Mouse (Mus musculus) spleen, adult 2 months (tissue): ENCODE measurements at regions not wholly inside any gene's neighbourhood (a gene's known extent, or its start where the extent isn't known, plus 50 kb on each side); places are given as distances from the start of the nearest gene placed in this dataset.

Source experiments
- DNase-seq, 2 experiments: peaks; one replicate each; pipeline versions ENCODE4 v3.0.0 to v3.0.0-alpha.2; 2012 to 2021; ENCODE audit warnings: low spot score in 2 of 2, low read depth in 1 of 2
- H3K27ac ChIP-seq: fragments of 200-500 bp; 2 replicates; pipeline ENCODE4 v1.5.1; 2012; ENCODE audit warnings: low read length, inconsistent platforms; ENCODE audit not compliant: insufficient read depth
- H3K27me3 ChIP-seq: fragments of 200-500 bp; 2 replicates; pipeline ENCODE4 v1.6.1; 2012; ENCODE audit warnings: mild to moderate bottlenecking, moderate library complexity, low read length, inconsistent platforms; ENCODE audit not compliant: control insufficient read depth, insufficient read depth
- H3K36me3 ChIP-seq: fragments of 200-500 bp; 2 replicates; pipeline ENCODE4 v1.6.1; 2012; ENCODE audit warnings: mild to moderate bottlenecking, low read length, inconsistent platforms; ENCODE audit not compliant: control insufficient read depth, insufficient read depth
- H3K4me1 ChIP-seq: fragments of 200-500 bp; 2 replicates; pipeline ENCODE4 v1.6.1; 2011; ENCODE audit warnings: inconsistent platforms; ENCODE audit not compliant: control insufficient read depth, insufficient read depth, insufficient read length
- H3K4me3 ChIP-seq: fragments of 200-500 bp; 2 replicates; pipeline ENCODE4 v1.5.1; 2011; ENCODE audit warnings: mild to moderate bottlenecking, inconsistent platforms; ENCODE audit not compliant: insufficient read depth, insufficient read length; ENCODE audit errors: extremely low read depth
- CTCF ChIP-seq: fragments of 200-500 bp; IDR thresholded peaks from 2 replicates; pipeline ENCODE4 v1.5.1; 2011; ENCODE audit warnings: mild to moderate bottlenecking, inconsistent platforms; ENCODE audit not compliant: insufficient read depth, insufficient read length, insufficient replicate concordance; ENCODE audit errors: extremely low read depth
- POLR2A ChIP-seq: fragments of 200-500 bp; IDR thresholded peaks from 2 replicates; pipeline ENCODE4 v1.6.1; 2011; ENCODE audit warnings: low read depth, low read length, inconsistent platforms
- WGBS: fragments of 180-500 bp; shearing (Covaris S2); methylation state at CpG from one replicate; pipeline ENCODE4 v1.1.7; 2018; 5-methylcytosine and 5-hydroxymethylcytosine counted together

DNA sequence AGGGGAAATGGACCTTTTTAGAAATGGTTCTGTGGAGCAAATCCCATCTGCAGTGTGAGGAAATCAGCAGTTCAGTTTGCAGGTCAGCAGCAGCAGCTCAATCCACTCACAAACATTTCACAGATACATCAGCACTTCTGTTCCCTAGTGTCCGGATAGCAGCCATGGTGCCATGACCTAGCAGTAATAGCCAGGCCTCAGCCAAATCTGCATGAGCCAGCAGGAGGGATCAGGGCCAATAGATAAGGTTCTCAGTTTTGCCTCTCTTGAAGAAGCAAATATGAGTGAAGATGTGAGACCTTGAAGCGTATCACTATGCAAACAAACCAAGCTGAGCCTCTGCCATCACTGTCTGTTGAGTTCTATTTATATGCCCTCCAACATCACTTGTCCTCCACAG lies 380.7 kb upstream of the Chrm3 start:
- Histone ChIP-seq H3K27me3 (no peaks in the 10 kb centered on the region), H3K4me1 (no peaks in the 10 kb centered on the region), H3K27ac (no peak overlapping the region), H3K36me3 (no peaks in the 10 kb centered on the region), H3K4me3 (no peak overlapping the region)
- 84% methylated on average over 2 of the region's 2 CpGs for WGBS
- TF ChIP-seq POLR2A (no peak), CTCF (no peak)
- no peak for DNase-seq

DNA sequence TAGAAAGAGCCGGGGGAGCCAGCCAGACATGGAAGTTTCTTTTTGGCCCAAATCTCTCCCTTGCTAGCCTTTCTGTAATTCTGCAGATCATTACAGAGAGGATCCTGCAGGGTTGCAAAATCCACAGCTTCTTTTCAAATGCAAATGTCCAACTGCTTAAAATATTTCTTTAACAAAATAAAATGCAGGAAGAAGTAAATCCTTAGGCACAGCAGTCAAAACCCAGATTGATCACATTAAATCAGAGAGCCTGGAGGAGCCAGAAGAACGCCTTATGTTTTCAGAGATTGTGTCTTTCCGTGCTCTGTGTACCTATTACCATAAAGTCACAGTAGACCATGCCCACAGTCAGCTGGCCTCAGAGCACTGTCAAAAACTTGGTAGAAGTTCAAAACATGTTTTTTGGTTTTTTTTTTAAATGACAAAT lies 365.1 kb upstream of the Chrm3 start:
- Histone ChIP-seq H3K4me1 (no peaks in the 10 kb centered on the region), H3K27ac (no peak overlapping the region), H3K27me3 (no peaks in the 10 kb centered on the region), H3K4me3 (no peak overlapping the region), H3K36me3 (no peaks in the 10 kb centered on the region)
- DNase-seq = no peak
- WGBS = 82% methylated on average over 3 of the region's 3 CpGs
- TF ChIP-seq CTCF = no peak
- no peak for TF ChIP-seq POLR2A

DNA sequence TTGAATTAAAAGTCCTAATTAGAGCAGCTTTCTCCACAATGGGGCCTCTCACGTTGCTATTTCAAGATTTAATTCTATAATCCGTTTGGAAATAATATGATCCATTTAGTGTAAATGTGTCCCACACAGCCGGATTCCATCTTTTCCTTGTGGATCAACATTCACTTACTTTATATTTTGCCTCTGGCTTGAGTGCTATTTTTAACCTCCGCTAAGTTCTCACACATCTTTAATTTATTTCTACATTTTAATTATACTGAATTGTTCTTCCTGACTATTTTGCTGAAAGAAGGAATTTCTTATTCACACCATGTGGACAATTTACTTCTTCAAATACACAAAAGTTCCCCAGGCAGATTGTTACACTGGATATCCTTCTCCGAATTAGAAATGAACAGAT lies 364.7 kb upstream of the Chrm3 start:
- 73% methylated on average over 5 of the region's 5 CpGs for WGBS
- H3K36me3 ChIP-seq = no peaks in the 10 kb centered on the region
- H3K27ac ChIP-seq = no peak overlapping the region
- no peak overlapping the region for H3K4me3 ChIP-seq
- no peak for DNase-seq
- no peaks in the 10 kb centered on the region for H3K4me1 ChIP-seq
- TF ChIP-seq POLR2A (no peak), CTCF (no peak)
- no peaks in the 10 kb centered on the region for H3K27me3 ChIP-seq

DNA sequence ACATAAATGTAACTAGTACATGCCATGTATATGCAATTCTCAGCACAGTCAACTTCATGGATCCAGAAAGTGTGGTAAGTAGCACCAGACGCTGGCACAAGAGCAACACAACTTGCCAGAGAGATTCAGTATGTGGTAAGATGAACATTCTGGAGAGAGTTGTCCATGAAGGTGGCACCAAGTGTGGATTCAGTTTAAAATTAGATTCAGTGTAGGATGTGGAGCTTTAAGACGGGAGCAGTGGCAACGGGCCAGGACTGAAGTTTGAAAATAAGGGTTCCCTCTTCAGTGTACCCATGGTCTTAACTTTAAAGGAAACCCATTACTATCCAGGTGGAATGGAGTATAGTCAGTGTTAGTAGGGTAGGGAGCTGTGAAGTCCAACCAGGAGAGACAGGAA lies 360.0 kb upstream of the Chrm3 start:
- 95% methylated on average over 3 of the region's 3 CpGs for WGBS
- H3K4me3 ChIP-seq = no peak overlapping the region
- no peaks in the 10 kb centered on the region for H3K27me3 ChIP-seq
- H3K36me3 ChIP-seq = no peaks in the 10 kb centered on the region
- no peaks in the 10 kb centered on the region for H3K4me1 ChIP-seq
- no peak for DNase-seq
- H3K27ac ChIP-seq = no peak overlapping the region
- no peak for TF ChIP-seq CTCF
- TF ChIP-seq POLR2A = no peak

DNA sequence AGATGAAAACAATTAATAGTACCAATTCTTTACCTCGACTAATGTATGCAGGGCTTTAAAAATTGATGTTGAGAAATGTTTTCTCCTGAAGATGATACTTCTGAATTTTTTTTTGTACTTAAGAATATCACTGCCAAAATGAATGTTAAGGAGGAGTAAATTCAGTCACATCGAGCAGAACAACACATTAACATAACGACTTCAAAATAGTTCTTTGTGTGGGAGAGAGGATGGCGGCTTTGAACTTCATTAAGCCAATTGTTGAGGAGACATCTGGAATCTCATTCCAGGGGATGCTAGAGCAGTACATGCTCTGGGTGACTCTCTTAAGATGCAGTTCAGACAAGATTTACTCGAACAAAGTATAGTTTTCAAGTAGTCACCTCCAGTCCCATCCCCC lies 350.8 kb upstream of the Chrm3 start:
- Histone ChIP-seq H3K4me3 (no peak overlapping the region), H3K36me3 (no peaks in the 10 kb centered on the region), H3K4me1 (no peaks in the 10 kb centered on the region), H3K27me3 (no peaks in the 10 kb centered on the region), H3K27ac (no peak overlapping the region)
- WGBS = 80% methylated on average over 5 of the region's 5 CpGs
- TF ChIP-seq CTCF (no peak), POLR2A (no peak)
- no peak for DNase-seq

DNA sequence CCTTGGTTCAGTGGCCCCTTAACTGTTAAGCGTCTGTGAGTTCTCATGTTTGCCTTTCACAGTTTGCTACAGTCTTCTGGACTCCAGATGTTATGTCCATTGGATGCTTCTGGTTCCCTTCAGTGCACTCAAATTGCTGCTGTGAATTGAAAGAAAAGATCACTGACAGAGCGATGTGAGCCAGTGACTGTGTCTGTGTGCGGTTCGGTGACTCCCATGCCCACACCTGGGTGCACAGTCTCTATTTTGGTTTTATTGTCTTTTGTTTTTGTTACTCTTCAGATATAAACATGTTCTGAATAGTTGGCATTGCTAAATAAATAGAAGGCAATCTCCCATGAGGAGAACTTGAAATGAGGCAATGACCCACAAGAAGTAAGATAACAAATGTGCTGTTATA lies 350.3 kb upstream of the Chrm3 start:
- Histone ChIP-seq H3K36me3 (no peaks in the 10 kb centered on the region), H3K27me3 (no peaks in the 10 kb centered on the region), H3K4me3 (no peak overlapping the region), H3K27ac (no peak overlapping the region), H3K4me1 (no peaks in the 10 kb centered on the region)
- no peak for DNase-seq
- 89% methylated on average over 4 of the region's 4 CpGs for WGBS
- no peak for TF ChIP-seq POLR2A
- no peak for TF ChIP-seq CTCF

DNA sequence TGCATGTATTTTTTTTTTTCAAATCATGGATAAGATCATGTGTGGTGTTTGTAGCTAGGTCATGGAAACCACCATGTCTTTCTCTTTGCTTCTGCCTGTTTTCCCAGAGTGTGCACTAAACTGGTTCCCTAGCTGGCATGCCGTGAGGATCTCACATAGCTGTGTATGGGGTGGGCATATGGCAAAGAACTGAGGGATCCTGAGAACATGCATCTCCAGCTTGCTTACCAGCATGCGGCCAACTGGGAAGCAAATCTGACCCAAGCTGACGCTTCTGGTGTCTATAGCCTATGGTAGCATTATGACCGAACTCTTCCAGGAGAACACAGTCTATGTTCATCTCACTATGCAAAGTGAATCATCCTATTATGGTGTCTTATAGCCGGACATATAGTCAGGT lies 336.5 kb upstream of the Chrm3 start:
- no peaks in the 10 kb centered on the region for H3K27me3 ChIP-seq
- no peak overlapping the region for H3K4me3 ChIP-seq
- WGBS = 92% methylated on average over 5 of the region's 5 CpGs
- no peak overlapping the region for H3K27ac ChIP-seq
- no peaks in the 10 kb centered on the region for H3K36me3 ChIP-seq
- no peak for DNase-seq
- H3K4me1 ChIP-seq = no peaks in the 10 kb centered on the region
- TF ChIP-seq CTCF = no peak
- TF ChIP-seq POLR2A = no peak
